Mouse (Mus musculus): ENCODE results near the gene Smim17.

DNA sequence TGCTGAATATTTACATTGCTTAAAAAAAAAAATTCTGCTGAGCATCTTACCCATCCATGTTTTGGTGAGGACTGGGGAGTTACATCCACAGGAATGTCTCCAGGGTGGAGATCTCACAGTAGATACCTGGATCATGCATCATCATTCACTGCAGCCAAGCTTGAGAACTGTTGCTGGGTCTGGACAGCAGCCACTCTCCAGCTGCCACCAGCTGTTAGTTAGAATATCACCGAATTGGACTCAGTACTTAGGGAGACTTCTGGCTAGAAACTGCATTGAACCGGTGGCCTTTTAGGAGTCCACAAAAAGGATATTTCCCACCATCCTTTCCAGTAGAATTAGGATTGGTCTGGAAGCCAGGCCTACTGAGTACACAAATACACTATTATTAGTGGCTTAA is 40.4 kb upstream of the Smim17 start:
- TF ChIP-seq ZKSCAN1 (IDR thresholded peaks at IDR 0.05; ENCODE audit: borderline replicate concordance, low read depth, low read length) (no peak), KAT2A (IDR thresholded peaks at IDR 0.05; ENCODE audit: insufficient replicate concordance, low read length) (no peak), USF1 (IDR thresholded peaks at IDR 0.05; ENCODE audit: low read depth, low read length) (no peak), CTCF (conservative IDR thresholded peaks at IDR 0.05 in 1 of 2, IDR thresholded peaks at IDR 0.05 in 1 of 2; ENCODE audit: low read depth in 2 of 2, low read length in 2 of 2) (no peak), JUN (IDR thresholded peaks at IDR 0.05; ENCODE audit: insufficient read depth, low read depth, low read length) (no peak), POLR2A (IDR thresholded peaks at IDR 0.05; ENCODE audit: low read depth, low read length) (no peak), NRF1 (IDR thresholded peaks at IDR 0.05; ENCODE audit: low read depth, low read length) (no peak), EP300 (IDR thresholded peaks at IDR 0.05; ENCODE audit: low read length) (no peak), CHD1 (IDR thresholded peaks at IDR 0.05; ENCODE audit: low read depth, low read length) (no peak)

Data from CH12.LX (cell line).